ENCODE assay signal across 22 mouse cellular contexts in the genomic region with DNA sequence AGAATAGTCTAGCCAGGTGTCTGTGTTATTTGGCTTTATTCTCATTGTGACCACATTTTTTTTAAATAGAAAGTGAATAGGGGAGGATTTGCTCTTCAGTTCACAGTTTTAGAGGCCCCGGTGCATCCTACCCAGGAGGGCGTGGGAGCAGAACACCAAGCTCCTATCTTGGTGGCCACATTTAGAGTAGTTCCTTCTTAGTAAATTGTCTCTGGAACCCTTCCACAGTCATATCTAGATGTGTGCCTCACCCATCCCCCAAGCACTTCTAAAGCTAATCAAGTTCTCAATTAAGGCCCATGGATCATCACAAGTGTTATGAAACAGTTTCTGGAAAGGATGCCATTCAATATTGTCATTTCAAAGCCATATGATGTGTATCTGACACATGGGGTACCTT.
A peak's percentile ranks its signal among the peaks of the same experiment; 100 is the strongest.
DNase-seq lines count a peak whose midpoint lies in the region; ATAC-seq and TF ChIP-seq lines count a peak whose summit lies in the region.
"Had no signal": no experiment of that assay in that cellular context is flagged by ENCODE, and none has a peak within 500 bp of the region (broad histone marks: within the 10 kb centered on the region; RNA-seq: fewer than 3 reads in every experiment).

No protein-coding gene starts in this region.

- peak; percentile 98 for DNase-seq in MEL (ENCODE audit: low read depth, low spot score)
- peak; percentile 56 for DNase-seq in c-Kit-positive CD71-positive TER-119-positive erythroid progenitor cells, embryonic 14.5 days (ENCODE audit: low spot score)
- DNase-seq in Muller cell, postnatal 12 days (ENCODE audit: inconsistent ontology term) = no peak
- DNase-seq in heart, postnatal 10 days = no peak
- DNase-seq in cerebellum, adult 18-20 months = no peak
- no peak for DNase-seq in thymus, adult 18-20 months
- DNase-seq: adrenal gland, postnatal 10 days; B cell, adult 2 months; cerebellum, adult 11 months; cerebellum, adult 9-10 months; cerebellum, postnatal 25 days; gastrocnemius, postnatal 36 days; heart, adult 11 months had no signal

- H3K27ac ChIP-seq in MEL (ENCODE audit: control insufficient read depth, low read depth, low read length) = peak overlapping the region; percentile 86
- H3K27ac ChIP-seq in liver, embryonic 12.5 days = no peak overlapping the region
- H3K27ac ChIP-seq in liver, embryonic 16.5 days (ENCODE audit: low read length) = no peak overlapping the region
- H3K27ac ChIP-seq: embryonic facial prominence, embryonic 13.5 days; forebrain, embryonic 13.5 days; heart, embryonic 13.5 days; hindbrain, embryonic 13.5 days; hindbrain, postnatal 0 days had no signal

- H3K9ac ChIP-seq in MEL (ENCODE audit: control insufficient read depth, low read depth, low read length, poor library complexity, severe bottlenecking) = peak overlapping the region; percentile 33
- H3K9ac ChIP-seq in liver, embryonic 12.5 days = no peak overlapping the region
- H3K9ac ChIP-seq in liver, embryonic 16.5 days (ENCODE audit: low read depth, low read length) = no peak overlapping the region
- H3K9ac ChIP-seq: embryonic facial prominence, embryonic 13.5 days; forebrain, embryonic 13.5 days; heart, embryonic 13.5 days; hindbrain, embryonic 13.5 days had no signal

- H3K27me3 ChIP-seq in MEL (ENCODE audit: control insufficient read depth in 1 of 2, insufficient read depth in 2 of 2, low read length in 2 of 2) = no peaks in the 10 kb centered on the region
- H3K27me3 ChIP-seq in liver, embryonic 12.5 days (replicated peaks) = no peaks in the 10 kb centered on the region
- H3K27me3 ChIP-seq in liver, embryonic 16.5 days (ENCODE audit: control insufficient read depth, insufficient read depth, low read depth, low read length) = no peaks in the 10 kb centered on the region
- H3K27me3 ChIP-seq: embryonic facial prominence, embryonic 13.5 days; forebrain, embryonic 13.5 days; heart, embryonic 13.5 days; hindbrain, embryonic 13.5 days had no signal

- H3K4me3 ChIP-seq in MEL (ENCODE audit: control insufficient read depth in 1 of 2, insufficient read depth in 1 of 2, low read depth in 2 of 2, low read length in 2 of 2) = peak overlapping the region in 1 of 2 experiments; percentile 27; a peak in 2 of 4 replicates
- no peak overlapping the region for H3K4me3 ChIP-seq in liver, embryonic 12.5 days
- H3K4me3 ChIP-seq in liver, embryonic 16.5 days (ENCODE audit: low read depth, low read length) = no peak overlapping the region
- H3K4me3 ChIP-seq: embryonic facial prominence, embryonic 13.5 days; forebrain, embryonic 13.5 days; heart, embryonic 13.5 days; hindbrain, embryonic 13.5 days had no signal

- peak in 1 of 2 experiments; percentile 39; a peak in 1 of 4 replicates for TF ChIP-seq POLR2A in MEL (IDR thresholded peaks at IDR 0.05; ENCODE audit: control insufficient read depth in 1 of 2, insufficient read depth in 1 of 2, low read depth in 1 of 2, low read length in 2 of 2, poor library complexity in 1 of 2)

- no peaks in the 10 kb centered on the region for H3K79me2 ChIP-seq in MEL (ENCODE audit: control insufficient read depth, insufficient read depth, low read length, poor library complexity)

- H3K9me3 ChIP-seq in MEL (replicated peaks; ENCODE audit: insufficient read depth, low read length) = no peaks in the 10 kb centered on the region
- no peaks in the 10 kb centered on the region for H3K9me3 ChIP-seq in liver, embryonic 12.5 days (replicated peaks)
- no peaks in the 10 kb centered on the region for H3K9me3 ChIP-seq in liver, embryonic 16.5 days (replicated peaks; ENCODE audit: control insufficient read depth, low read length)
- H3K9me3 ChIP-seq: embryonic facial prominence, embryonic 13.5 days; forebrain, embryonic 13.5 days; G1E; heart, embryonic 13.5 days; hindbrain, embryonic 13.5 days had no signal

- ATAC-seq in liver, embryonic 12.5 days = peak; percentile 87
- ATAC-seq in liver, embryonic 16.5 days (ENCODE audit: low read depth) = peak; percentile 80
- ATAC-seq: CD4-positive, CD25-positive, alpha-beta regulatory T cell, adult 4 months; forebrain, embryonic 13.5 days; hindbrain, postnatal 0 days had no signal

- no peak for TF ChIP-seq EP300 in MEL (IDR thresholded peaks at IDR 0.05; ENCODE audit: low read depth in 1 of 2, low read length in 2 of 2)

- peaks cover 29 to 39% of the 10 kb centered on the region in 2 experiments for H3K4me1 ChIP-seq in MEL (ENCODE audit: control insufficient read depth in 1 of 2, insufficient read depth in 2 of 2, low read length in 2 of 2)
- H3K4me1 ChIP-seq in liver, embryonic 12.5 days = peaks cover 44% of the 10 kb centered on the region
- H3K4me1 ChIP-seq in liver, embryonic 16.5 days (ENCODE audit: control insufficient read depth, low read depth, low read length) = peaks cover 6% of the 10 kb centered on the region; the same call in 1 of the 2 replicates
- H3K4me1 ChIP-seq: forebrain, embryonic 13.5 days had no signal

- TF ChIP-seq CTCF in MEL (IDR thresholded peaks at IDR 0.05 in 2 of 3, conservative IDR thresholded peaks at IDR 0.05 in 1 of 3; ENCODE audit: control insufficient read depth in 1 of 3, insufficient read depth in 1 of 3, low read depth in 2 of 3, low read length in 3 of 3, poor library complexity in 1 of 3, severe bottlenecking in 1 of 3) = no peak

- no peak for TF ChIP-seq RAD21 in MEL (IDR thresholded peaks at IDR 0.05; ENCODE audit: low read depth, low read length)

- peaks cover 0 to 55% of the 10 kb centered on the region in 2 experiments; a peak in 2 of 4 replicates for H3K36me3 ChIP-seq in MEL (ENCODE audit: control insufficient read depth in 1 of 2, insufficient read depth in 2 of 2, low read length in 2 of 2)
- H3K36me3 ChIP-seq in liver, embryonic 12.5 days = no peaks in the 10 kb centered on the region
- no peaks in the 10 kb centered on the region for H3K36me3 ChIP-seq in liver, embryonic 16.5 days (ENCODE audit: control insufficient read depth, insufficient read depth)
- H3K36me3 ChIP-seq: embryonic facial prominence, embryonic 13.5 days; G1E; heart, embryonic 13.5 days had no signal

- intact Hi-C loops in heart, postnatal 10 days (cut with DNase I) = no loop called here

- 33% methylated on average over 2 of the region's 2 CpGs for WGBS in liver, embryonic 12.5 days (ENCODE audit: insufficient replicate concordance)
- WGBS in liver, embryonic 16.5 days (ENCODE audit: insufficient replicate concordance) = 17% methylated on average over 2 of the region's 2 CpGs

- 0 out of 2 replicates have a peak overlapping the region, but pooled peaks have one; percentile 12 for H3K4me2 ChIP-seq in liver, embryonic 12.5 days
- no peak overlapping the region for H3K4me2 ChIP-seq in liver, embryonic 16.5 days (ENCODE audit: low read depth, low read length)
- H3K4me2 ChIP-seq: embryonic facial prominence, embryonic 13.5 days; forebrain, embryonic 13.5 days; heart, embryonic 13.5 days; hindbrain, embryonic 13.5 days had no signal

TF ChIP-seq in MEL, 35 proteins besides CTCF, POLR2A, EP300 and RAD21:
- TF ChIP-seq GABPA (IDR thresholded peaks at IDR 0.05; ENCODE audit: low read depth, low read length) (no peak), TBP (IDR thresholded peaks at IDR 0.05; ENCODE audit: low read depth, low read length) (peak; percentile 67), SMC3 (IDR thresholded peaks at IDR 0.05; ENCODE audit: low read depth, low read length) (no peak), TAL1 (IDR thresholded peaks at IDR 0.05; ENCODE audit: low read length) (peak; percentile 94), GATA1 (IDR thresholded peaks at IDR 0.05; ENCODE audit: low read depth, low read length) (peak; percentile 100), ZNF384 (IDR thresholded peaks at IDR 0.05; ENCODE audit: low read depth, low read length) (no peak), MYB (IDR thresholded peaks at IDR 0.05; ENCODE audit: low read depth, low read length) (no peak), POLR2AphosphoS5 (IDR thresholded peaks at IDR 0.05; ENCODE audit: borderline replicate concordance, low read depth, low read length) (no peak), MAFK (IDR thresholded peaks at IDR 0.05; ENCODE audit: borderline replicate concordance, low read depth, low read length) (no peak), ZKSCAN1 (IDR thresholded peaks at IDR 0.05; ENCODE audit: low read depth, low read length) (no peak), RCOR1 (IDR thresholded peaks at IDR 0.05; ENCODE audit: low read depth, low read length) (no peak), ETS1 (IDR thresholded peaks at IDR 0.05; ENCODE audit: low read depth, low read length) (no peak), MAX (IDR thresholded peaks at IDR 0.05; ENCODE audit: low read length) (no peak), JUND (IDR thresholded peaks at IDR 0.05; ENCODE audit: low read depth, low read length) (no peak), SIN3A (IDR thresholded peaks at IDR 0.05; ENCODE audit: low read length) (no peak)

Comparison
In these comparisons a context has a peak if more than half of its experiments do, and no peak if none do; other contexts are left out.
1. DNase-seq: peak in MEL (single experiment) and c-Kit-positive CD71-positive TER-119-positive erythroid progenitor cells, embryonic 14.5 days (single experiment); none in Muller cell, postnatal 12 days (single experiment), heart, postnatal 10 days (0 of 2), cerebellum, adult 18-20 months (0 of 2) and thymus, adult 18-20 months (0 of 2).